Mouse (Mus musculus): ENCODE measurements around the gene Khsrp.

Gene Khsrp

GRCm38 (mm10) chr17:56988921-56989430 is 42.3 kb downstream of the Khsrp start:
- DNase-seq (ENCODE audit: low spot score in 2 of 2) = no peak

GRCm38 (mm10) chr17:56988441-56988840 is 42.9 kb downstream of the Khsrp start:
- no peak for DNase-seq (ENCODE audit: low spot score in 2 of 2)

- DNase-seq (ENCODE audit: low spot score in 2 of 2) = no peak
Measured at GRCm38 (mm10) chr17:56986105-56986805, 45.1 kb downstream of the Khsrp start.

- DNase-seq (ENCODE audit: low spot score in 2 of 2) = no peak
Measured at GRCm38 (mm10) chr17:56985656-56986055, 45.7 kb downstream of the Khsrp start.

- DNase-seq (ENCODE audit: low spot score in 2 of 2) = no peak
Measured at GRCm38 (mm10) chr17:56984886-56985285, 46.4 kb downstream of the Khsrp start.

GRCm38 (mm10) chr17:56982013-56982412 is 49.3 kb downstream of the Khsrp start, which contains the start of gene Acer1:
Gene Acer1, minus strand, starts transcription at chr17:56982126.
- no peak for DNase-seq (ENCODE audit: low spot score in 2 of 2)

GRCm38 (mm10) chr17:56981049-56981448 is 50.3 kb downstream of the Khsrp start:
- no peak for DNase-seq (ENCODE audit: low spot score in 2 of 2)

- DNase-seq (ENCODE audit: low spot score in 2 of 2) = no peak
Measured at GRCm38 (mm10) chr17:56979524-56979923, 51.8 kb downstream of the Khsrp start.

GRCm38 (mm10) chr17:56976531-56977390 is 54.6 kb downstream of the Khsrp start:
- DNase-seq (ENCODE audit: low spot score in 2 of 2) = no peak

GRCm38 (mm10) chr17:56975391-56975790 is 55.9 kb downstream of the Khsrp start:
- DNase-seq (ENCODE audit: low spot score in 2 of 2) = no peak

GRCm38 (mm10) chr17:56974708-56975240 is 56.5 kb downstream of the Khsrp start:
- no peak for DNase-seq (ENCODE audit: low spot score in 2 of 2)

GRCm38 (mm10) chr17:56973956-56974707 is 57.2 kb downstream of the Khsrp start:
- DNase-seq (ENCODE audit: low spot score in 2 of 2) = no peak

Measured in left cerebral cortex, adult 9 months (tissue).